Mouse (Mus musculus) Patski (cell line): Measurements from ENCODE around the gene Adcy7. TPM values are rescaled to one million over a fixed set of nuclear protein-coding genes. Genes with fewer than 3 reads are reported as not detected.

Source experiments
- ATAC-seq: fragments of 100-300 bp; one replicate; pipeline ENCODE4 v1.8.0; 2021
- CTCF ChIA-PET: fragments of 350-600 bp; sonication (Branson Sonifier 250); formaldehyde crosslinking; loops from one replicate; lab custom pipeline; 2022; ENCODE audit warnings: inconsistent platforms; lab: Charles Lee
- POLR2A ChIA-PET: fragments of 350-600 bp; sonication (Branson Sonifier 250); formaldehyde crosslinking; loops from one replicate; lab custom pipeline; 2022; ENCODE audit warnings: antibody characterized with exemption, inconsistent platforms; lab: Charles Lee
- DNase-seq: peaks from one replicate; pipeline ENCODE4 v3.0.0-alpha.2; 2011; ENCODE audit warnings: low read depth, low spot score
- H3K27me3 ChIP-seq: fragments of 371-371 bp; one replicate; pipeline ENCODE4 v1.5.1; 2021
- CTCF ChIP-seq: fragments of 100-300 bp; IDR thresholded peaks from one replicate; pipeline ENCODE4 v1.5.1; 2021
- in situ Hi-C: fragments of 300-500 bp; cut with MboI; formaldehyde crosslinking; loops from 3 replicates; pipeline ENCODE4 v1.11.1; 2018; ENCODE audit warnings: low pct_unique_long_range_greater_than_20kb, mixed read lengths
- polyA plus RNA-seq: library from polyadenylated mRNA; unstranded; gene quantifications from one replicate; pipeline ENCODE4 v1.2.3, GENCODE M21; 2021

Adcy7 gene
- polyA plus RNA-seq, 1 experiment from 2014 or later, result 0.60 TPM

- DNase-seq (no peak), ATAC-seq (no peak)
- H3K27me3 ChIP-seq, result no peaks in the 10 kb centered on the region
- POLR2A ChIA-PET, result no interaction called here
- no peak for TF ChIP-seq CTCF
- CTCF ChIA-PET, result no interaction called here
- in situ Hi-C loops, result loop anchor here (5.0 kb wide), 1 partner anchor 41 kb away; the partner anchor contains the start of gene Adcy7
Observed at GRCm38 (mm10) chr8:88312966-88313365, 40.8 kb downstream of the Adcy7 start.

- POLR2A ChIA-PET, result no interaction called here
- TF ChIP-seq CTCF, result no peak
Observed at GRCm38 (mm10) chr8:88313991-88314390, 41.8 kb downstream of the Adcy7 start.

GRCm38 (mm10) chr8:88315302-88315701, 43.1 kb downstream of the Adcy7 start:
- no peak for DNase-seq
- ATAC-seq, result no peak
- TF ChIP-seq CTCF, result no peak

More at GRCm38 (mm10) chr8:88313991-88314390, 41.8 kb downstream of the Adcy7 start:
- CTCF ChIA-PET, result interaction anchor here (1.1 kb wide), 1 partner anchor 48 kb away, joined by 3 read pairs; no protein-coding TSS in a partner anchor
- DNase-seq (no peak), ATAC-seq (no peak)
- no peaks in the 10 kb centered on the region for H3K27me3 ChIP-seq
- in situ Hi-C loops, result loop anchor here (5.0 kb wide), 1 partner anchor 42 kb away; the partner anchor contains the start of gene Adcy7

GRCm38 (mm10) chr8:88316139-88316931, 44.1 kb downstream of the Adcy7 start:
- POLR2A ChIA-PET, result no interaction called here
- no peak for TF ChIP-seq CTCF
- ATAC-seq (no peak), DNase-seq (no peak)
- CTCF ChIA-PET, result interaction anchor here (0.9 to 1.2 kb wide), 3 partner anchors 11 to 50 kb away, joined by 3 read pairs; no protein-coding TSS in a partner anchor
- in situ Hi-C loops, result no loop called here
- no peaks in the 10 kb centered on the region for H3K27me3 ChIP-seq

More at GRCm38 (mm10) chr8:88315302-88315701, 43.1 kb downstream of the Adcy7 start:
- no peaks in the 10 kb centered on the region for H3K27me3 ChIP-seq
- CTCF ChIA-PET, result interaction anchor here (1.1 kb wide), 1 partner anchor 49 kb away, joined by 3 read pairs; no protein-coding TSS in a partner anchor
- in situ Hi-C loops, result no loop called here
- POLR2A ChIA-PET, result no interaction called here

- CTCF ChIA-PET, result interaction anchor here (0.9 to 1.0 kb wide), 2 partner anchors 10 to 51 kb away, joined by 3 read pairs; no protein-coding TSS in a partner anchor
Observed at GRCm38 (mm10) chr8:88317341-88317740, 45.1 kb downstream of the Adcy7 start.

GRCm38 (mm10) chr8:88318151-88318550, 45.9 kb downstream of the Adcy7 start:
- H3K27me3 ChIP-seq, result no peaks in the 10 kb centered on the region
- no peak for TF ChIP-seq CTCF
- in situ Hi-C loops, result no loop called here
- ATAC-seq (no peak), DNase-seq (no peak)
- POLR2A ChIA-PET, result no interaction called here
- CTCF ChIA-PET, result no interaction called here

More at GRCm38 (mm10) chr8:88317341-88317740, 45.1 kb downstream of the Adcy7 start:
- no peak for ATAC-seq
- no peak for TF ChIP-seq CTCF
- no peak for DNase-seq
- in situ Hi-C loops, result no loop called here
- POLR2A ChIA-PET, result no interaction called here
- no peaks in the 10 kb centered on the region for H3K27me3 ChIP-seq

GRCm38 (mm10) chr8:88320134-88320533, 47.9 kb downstream of the Adcy7 start:
- H3K27me3 ChIP-seq, result no peaks in the 10 kb centered on the region
- ChIA-PET POLR2A (no interaction called here), CTCF (no interaction called here)
- TF ChIP-seq CTCF, result no peak
- in situ Hi-C loops, result no loop called here
- DNase-seq, result no peak
- no peak for ATAC-seq

DNA sequence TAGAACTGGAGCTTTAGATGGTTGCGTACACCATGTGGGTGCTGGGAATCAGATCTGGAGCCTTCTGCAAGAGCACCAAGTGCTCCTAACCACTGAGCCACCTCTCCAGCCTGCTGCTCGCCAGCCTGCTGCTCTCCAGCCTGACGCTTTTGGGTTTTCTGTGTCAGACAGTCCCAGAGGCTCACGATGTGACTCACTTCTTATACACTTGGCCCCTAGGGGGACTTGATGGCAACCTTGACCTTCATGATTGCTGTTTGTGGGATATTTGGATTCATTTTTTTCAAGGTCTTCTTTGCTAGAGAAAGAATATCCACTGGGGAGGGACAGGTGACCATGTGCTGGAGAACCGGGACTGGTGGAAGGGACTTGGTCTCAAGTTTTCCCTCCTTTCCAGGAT, 49.2 kb downstream of the Adcy7 start:
- no peaks in the 10 kb centered on the region for H3K27me3 ChIP-seq
- ATAC-seq (no peak), DNase-seq (no peak)
- ChIA-PET POLR2A (no interaction called here), CTCF (no interaction called here)
- in situ Hi-C loops, result no loop called here
- no peak for TF ChIP-seq CTCF

GRCm38 (mm10) chr8:88323523-88323922, 51.3 kb downstream of the Adcy7 start:
- no peak for ATAC-seq
- no peaks in the 10 kb centered on the region for H3K27me3 ChIP-seq
- ChIA-PET POLR2A (no interaction called here), CTCF (interaction anchor here (0.8 to 1.3 kb wide), 2 partner anchors 9 to 22 kb away, joined by 3 read pairs; no protein-coding TSS in a partner anchor)
- in situ Hi-C loops, result no loop called here
- no peak for TF ChIP-seq CTCF
- DNase-seq, result no peak

DNA sequence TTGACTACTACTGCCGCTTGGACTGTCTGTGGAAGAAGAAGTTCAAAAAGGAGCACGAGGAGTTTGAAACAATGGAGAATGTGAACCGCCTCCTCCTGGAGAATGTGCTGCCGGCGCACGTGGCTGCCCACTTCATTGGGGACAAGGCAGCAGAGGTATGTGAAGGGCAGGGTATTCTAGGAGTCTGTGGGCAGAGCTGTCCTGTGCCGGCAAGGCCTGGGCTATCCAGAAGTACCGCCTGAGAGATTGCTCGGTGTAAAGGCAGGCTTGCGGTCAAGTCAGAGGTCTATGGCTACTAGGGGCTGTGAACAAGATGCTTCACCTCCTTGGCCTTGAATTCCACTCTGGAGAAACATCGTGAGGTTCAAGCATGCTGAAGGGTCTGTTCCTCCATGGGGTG, 52.6 kb downstream of the Adcy7 start:
- CTCF ChIA-PET, result interaction anchor here (1.4 kb wide), 1 partner anchor 35 kb away, joined by 3 read pairs; no protein-coding TSS in a partner anchor

DNA sequence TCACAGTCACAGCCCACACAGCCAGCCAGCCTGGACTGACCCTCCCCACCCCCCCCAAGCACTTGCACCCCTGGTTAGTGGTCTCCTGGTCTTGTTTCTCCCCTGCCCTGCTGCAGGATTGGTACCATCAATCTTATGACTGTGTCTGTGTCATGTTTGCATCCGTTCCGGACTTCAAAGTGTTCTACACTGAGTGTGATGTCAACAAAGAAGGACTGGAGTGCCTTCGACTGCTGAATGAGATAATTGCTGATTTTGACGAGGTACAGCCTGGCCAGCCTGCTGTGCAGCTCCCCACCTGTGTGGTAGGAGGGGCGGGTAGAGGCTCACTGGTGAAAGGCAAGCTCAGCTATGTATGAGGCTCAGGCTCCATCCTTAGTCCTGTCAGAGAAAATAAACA, 53.0 kb downstream of the Adcy7 start:
- in situ Hi-C loops, result no loop called here
- H3K27me3 ChIP-seq, result no peaks in the 10 kb centered on the region
- ChIA-PET CTCF (interaction anchor here (1.4 kb wide), 1 partner anchor 35 kb away, joined by 3 read pairs; no protein-coding TSS in a partner anchor), POLR2A (no interaction called here)
- no peak for TF ChIP-seq CTCF
- DNase-seq (no peak), ATAC-seq (no peak)

More for the DNA sequence above, 52.6 kb downstream of the Adcy7 start:
- POLR2A ChIA-PET, result no interaction called here
- DNase-seq (no peak), ATAC-seq (no peak)
- no peaks in the 10 kb centered on the region for H3K27me3 ChIP-seq
- no peak for TF ChIP-seq CTCF
- in situ Hi-C loops, result no loop called here
